Mouse (Mus musculus): ENCODE data around the gene Wdhd1.

Wdhd1 gene

DNA sequence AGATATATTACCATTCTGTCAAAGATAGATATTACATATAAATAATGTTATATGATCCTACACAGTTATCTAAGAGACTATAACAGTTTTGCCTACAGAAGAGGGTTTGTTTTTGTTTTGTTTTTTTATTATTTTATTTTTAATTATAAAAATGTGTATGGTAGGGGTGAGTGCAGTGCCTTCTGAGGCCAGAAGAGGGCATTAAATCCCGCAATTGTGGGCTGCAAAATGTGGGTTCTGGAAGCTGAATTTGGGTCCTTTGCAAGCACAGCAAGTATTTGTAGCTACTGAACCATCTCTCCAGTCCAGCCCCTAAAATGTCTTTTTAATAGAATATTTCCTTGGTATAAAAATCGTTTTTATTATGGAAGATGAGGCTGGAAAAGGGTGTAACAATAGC lies 2.4 kb upstream of the Wdhd1 start:
- DNase-seq = no peak

DNA sequence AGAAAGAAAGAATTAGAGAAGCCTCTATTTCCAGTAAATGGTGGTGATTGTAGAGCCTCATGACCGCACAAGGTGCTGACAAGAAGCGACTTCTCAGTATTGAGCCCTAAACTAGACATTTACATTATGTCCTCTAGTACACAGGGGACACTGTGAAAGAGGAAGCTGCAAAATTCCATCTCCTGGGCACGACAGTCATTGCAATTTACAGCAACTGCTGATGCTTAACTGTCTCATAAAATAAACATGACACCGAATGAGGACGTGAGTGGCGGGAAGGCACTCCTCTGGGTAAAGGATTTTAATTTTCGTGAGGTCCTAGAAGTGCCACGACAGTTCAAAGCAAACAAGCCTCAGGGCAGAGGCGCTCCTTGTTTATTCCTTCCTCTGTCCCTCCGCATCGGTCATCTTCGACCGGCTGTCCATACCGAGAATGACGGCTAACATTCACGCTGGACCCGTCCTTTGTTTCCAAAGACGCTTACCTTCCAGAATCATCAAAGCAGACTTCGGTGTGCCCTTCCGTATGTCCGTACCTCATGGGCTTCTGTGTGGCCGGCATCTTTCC lies 537 bp downstream of the Wdhd1 start:
- DNase-seq = no peak

DNA sequence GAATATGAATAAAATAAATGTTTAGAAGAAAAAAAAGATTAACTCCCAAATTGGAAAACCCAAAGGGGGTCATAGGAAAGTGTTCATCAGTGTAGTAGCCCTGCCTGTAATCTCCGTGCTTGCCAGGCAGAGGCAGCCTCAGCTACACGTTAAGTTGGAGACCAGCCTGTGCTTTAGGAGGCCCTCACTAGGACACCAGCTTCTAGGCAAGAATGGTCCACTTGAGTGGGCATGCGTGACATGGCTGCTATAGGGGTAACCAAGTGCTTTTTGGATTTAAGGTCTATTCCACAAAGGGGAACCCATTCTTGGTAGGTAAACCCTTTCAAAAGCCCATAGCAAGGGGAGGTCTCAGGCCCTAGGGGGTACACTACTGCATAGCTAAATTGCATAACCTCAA lies 1.2 kb downstream of the Wdhd1 start:
- DNase-seq = no peak

DNA sequence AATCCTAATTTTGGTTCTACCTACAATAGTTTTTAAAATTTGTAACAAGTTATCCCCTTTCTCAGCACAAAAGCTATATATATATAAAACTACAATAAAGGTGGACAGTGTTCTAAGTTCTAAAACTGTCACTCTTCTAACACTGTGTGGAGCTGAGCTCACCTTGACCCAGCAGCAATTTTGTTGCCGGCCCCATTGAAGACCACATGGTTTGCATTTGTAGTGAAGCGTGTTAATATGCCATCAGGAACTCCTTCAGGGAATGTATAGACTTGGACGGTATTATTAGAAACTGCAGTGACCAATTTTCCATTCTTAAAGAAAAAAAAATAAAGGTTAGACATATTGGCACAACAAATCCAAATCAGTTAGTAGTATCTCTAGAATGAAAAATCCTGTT lies 2.9 kb downstream of the Wdhd1 start:
- DNase-seq = no peak

DNA sequence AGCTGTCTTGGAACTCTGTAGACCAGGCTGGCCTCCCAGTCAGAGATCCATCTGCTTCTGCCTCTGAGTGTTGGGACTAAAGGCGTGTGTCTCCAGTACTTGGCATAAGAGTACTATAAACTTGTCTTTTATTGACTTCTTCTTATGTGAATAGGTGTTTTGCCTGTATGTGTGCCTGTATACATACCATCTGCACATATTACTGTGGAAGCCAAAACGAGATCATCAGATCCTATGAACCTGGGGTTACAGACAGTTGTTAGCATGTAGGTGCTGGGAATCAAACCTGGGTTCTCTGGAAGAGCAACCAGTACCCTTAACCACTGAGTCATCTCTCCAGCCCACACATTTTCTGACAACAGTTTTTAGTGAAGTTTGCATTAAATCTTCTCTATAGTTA lies 7.0 kb downstream of the Wdhd1 start:
- DNase-seq = no peak

GRCm38 (mm10) chr14:47269056-47269455 lies 7.6 kb downstream of the Wdhd1 start:
- no peak for DNase-seq

GRCm38 (mm10) chr14:47265829-47266228 lies 10.8 kb downstream of the Wdhd1 start:
- peak; percentile 34 for DNase-seq

DNA sequence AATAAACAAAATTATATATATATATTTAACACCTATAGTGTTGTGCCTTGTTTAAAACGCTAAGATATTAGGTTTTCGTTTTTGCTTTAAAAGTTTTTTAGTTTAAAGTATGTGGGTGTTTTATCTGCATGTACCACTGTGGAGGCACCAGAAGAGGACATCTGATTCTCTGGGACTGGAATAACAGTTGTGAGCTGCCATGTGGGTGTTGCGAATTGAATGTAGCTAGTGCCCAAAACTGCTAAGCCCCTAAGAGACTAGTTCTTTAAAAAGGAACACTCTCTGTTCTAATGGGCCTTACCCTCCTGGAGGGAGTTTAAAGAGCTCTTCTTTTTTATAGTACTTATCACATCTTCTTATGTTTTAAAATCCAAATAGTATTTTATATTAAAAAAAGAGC lies 11.8 kb downstream of the Wdhd1 start:
- peak; percentile 42 for DNase-seq

DNA sequence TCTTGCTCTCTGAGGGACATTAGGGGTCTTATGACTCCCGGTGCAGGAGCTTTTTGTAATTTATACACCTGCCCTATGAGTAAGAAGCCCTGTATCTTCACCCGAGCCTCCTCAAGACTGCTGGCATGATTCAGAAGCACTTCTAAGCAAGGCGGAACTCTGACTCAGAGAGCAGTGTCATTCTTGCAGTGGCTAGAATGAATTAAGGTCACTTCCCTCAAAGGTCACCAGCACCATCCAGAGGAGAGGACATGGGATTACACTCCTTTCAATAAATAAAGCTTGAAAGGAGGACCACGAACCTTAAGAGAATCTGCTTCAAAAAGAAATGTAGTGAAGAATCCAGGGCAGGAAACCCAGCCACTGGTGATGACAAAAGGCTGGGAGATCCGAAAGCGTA lies 26.8 kb downstream of the Wdhd1 start:
- no peak for DNase-seq

- no peak for DNase-seq
Observed at GRCm38 (mm10) chr14:47242753-47243152, 33.9 kb downstream of the Wdhd1 start.

DNA sequence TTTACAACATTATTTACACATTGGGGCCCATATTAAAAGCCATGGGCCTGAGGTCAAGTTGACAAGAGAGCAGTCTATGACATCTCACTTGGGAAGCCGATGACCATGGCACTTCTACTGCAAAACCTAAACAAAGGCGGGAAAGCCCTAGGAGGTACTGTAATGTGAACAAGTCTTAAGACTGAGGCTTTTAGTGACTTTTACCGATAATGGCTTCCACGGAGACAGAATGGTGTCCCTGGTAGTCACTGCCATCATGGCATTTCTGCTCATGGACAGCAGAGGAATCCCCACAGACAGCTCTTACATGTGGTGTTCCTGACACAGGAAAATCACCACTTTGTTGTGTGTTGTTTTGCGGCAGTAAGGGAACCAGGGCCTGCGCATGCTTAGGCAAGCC lies 35.6 kb downstream of the Wdhd1 start:
- DNase-seq = no peak

- DNase-seq = no peak
Observed at GRCm38 (mm10) chr14:47240600-47240999, 36.1 kb downstream of the Wdhd1 start.

- no peak for DNase-seq
Observed at GRCm38 (mm10) chr14:47237286-47237685, 39.4 kb downstream of the Wdhd1 start.

DNA sequence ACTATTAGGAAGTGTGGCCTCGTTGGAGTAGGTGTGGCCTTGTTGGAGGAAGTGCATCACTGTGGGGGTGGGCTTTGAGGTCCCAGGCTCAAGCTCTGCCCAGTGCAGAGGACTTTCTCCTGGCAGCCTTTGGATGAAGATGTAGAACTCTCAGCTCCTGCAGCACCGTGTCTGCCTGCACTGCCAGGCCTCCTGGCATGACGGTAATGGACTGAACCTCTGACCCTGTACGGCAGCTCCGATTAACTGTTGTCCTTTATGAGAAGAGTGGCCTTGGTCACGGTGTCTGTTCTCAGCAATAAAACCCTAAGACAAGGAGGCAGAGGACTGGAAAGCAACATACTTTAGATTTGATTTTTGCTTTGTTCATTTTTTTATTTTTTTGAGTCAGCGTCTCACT lies 40.2 kb downstream of the Wdhd1 start:
- no peak for DNase-seq

DNA sequence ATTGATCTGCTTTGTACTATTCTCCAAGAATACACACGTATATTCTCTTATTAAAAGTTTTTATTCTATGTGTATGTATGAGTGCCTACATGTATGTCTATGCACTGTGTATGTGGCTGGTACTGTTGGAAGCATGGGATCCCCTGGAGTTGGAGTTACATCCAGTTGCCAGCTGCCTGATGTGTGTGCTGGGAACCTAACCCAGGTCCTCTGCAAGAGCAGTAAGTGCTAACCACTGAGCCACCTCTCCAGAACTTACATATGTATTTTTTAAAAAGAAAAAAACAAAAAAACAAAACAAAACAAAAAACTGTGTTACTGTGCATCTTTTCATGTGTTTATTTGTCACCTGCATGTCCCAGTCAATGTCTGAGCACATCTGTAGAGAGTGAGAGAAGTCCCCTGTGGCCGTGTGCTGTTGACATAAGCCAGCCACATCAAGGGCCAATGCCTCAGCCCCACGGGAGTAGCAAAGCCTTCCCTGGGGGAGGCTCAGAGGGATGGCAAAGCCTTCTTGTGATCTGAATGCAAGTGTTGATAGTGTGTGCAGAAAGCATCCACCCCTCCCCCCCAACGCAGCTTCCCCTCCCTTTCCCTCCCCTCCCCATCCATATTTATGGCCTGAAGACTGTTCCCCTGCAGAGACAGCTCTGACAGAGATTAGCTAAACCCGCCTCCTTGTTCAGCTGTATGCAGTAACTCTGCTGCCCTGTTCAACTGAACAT lies 42.0 kb downstream of the Wdhd1 start:
- no peak for DNase-seq

- no peak for DNase-seq
Observed at GRCm38 (mm10) chr14:47234032-47234431, 42.6 kb downstream of the Wdhd1 start.

DNA sequence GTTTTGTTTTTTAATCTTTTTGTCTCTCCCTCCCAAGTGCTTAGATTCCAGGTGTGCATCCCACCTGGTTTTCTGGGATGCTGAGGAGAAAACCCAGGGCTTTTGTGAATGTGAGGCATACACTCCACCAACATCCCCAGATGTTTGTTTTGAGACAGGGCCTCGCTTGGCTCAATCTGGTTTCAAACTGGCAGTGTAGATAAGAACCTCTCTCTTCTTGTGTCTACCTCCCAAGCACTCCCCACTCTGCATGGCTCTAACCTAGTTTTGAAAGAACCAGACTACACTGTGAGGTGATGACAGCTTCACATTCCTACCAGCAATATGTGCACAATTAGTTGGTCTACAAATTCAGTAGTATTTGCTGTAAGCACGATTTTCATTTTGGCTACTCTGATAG lies 43.1 kb downstream of the Wdhd1 start:
- no peak for DNase-seq

GRCm38 (mm10) chr14:47229796-47230376 lies 46.8 kb downstream of the Wdhd1 start:
- DNase-seq = no peak

- DNase-seq = no peak
Observed at GRCm38 (mm10) chr14:47225931-47226330, 50.7 kb downstream of the Wdhd1 start.

DNA sequence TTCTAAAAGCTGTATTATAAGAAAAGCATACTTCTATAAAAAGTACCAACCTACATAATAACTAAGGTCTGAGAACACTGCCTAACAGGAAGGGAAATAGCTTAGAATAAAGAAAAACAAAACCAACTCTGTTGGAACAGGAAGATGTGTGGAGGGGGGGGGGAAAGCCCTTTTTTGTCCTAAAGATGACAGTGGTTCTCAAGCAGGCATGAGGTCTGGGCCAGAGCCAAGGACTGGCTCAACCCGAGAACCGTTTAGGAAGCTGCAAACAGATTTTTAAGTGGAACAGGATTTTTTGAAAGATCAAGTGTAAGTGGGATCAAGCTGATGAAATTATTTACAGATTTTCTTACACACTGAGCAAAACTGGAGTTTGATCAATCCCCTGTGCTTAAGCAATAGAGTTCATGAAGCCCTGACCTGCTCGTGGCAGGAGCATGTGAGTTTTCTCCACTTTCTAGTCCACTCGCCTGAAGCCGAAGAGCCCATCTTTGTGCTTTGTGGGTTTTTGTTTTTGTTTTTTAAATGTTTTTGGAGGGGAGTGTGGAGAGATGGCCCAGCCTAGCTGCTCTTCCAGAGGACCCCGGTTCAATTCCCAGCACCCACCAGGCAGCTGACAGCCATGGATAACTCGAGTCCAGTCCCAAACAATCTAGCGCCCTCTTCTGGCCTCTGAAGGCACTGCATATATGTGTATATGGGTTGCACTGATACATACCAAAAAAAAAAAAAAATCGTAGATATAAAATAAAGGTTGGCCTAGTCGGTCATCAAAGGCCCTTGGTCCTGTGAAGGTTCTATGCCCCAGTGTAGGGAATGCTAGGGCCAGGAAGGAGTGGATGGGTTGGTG lies 52.0 kb downstream of the Wdhd1 start:
- DNase-seq = no peak

DNA sequence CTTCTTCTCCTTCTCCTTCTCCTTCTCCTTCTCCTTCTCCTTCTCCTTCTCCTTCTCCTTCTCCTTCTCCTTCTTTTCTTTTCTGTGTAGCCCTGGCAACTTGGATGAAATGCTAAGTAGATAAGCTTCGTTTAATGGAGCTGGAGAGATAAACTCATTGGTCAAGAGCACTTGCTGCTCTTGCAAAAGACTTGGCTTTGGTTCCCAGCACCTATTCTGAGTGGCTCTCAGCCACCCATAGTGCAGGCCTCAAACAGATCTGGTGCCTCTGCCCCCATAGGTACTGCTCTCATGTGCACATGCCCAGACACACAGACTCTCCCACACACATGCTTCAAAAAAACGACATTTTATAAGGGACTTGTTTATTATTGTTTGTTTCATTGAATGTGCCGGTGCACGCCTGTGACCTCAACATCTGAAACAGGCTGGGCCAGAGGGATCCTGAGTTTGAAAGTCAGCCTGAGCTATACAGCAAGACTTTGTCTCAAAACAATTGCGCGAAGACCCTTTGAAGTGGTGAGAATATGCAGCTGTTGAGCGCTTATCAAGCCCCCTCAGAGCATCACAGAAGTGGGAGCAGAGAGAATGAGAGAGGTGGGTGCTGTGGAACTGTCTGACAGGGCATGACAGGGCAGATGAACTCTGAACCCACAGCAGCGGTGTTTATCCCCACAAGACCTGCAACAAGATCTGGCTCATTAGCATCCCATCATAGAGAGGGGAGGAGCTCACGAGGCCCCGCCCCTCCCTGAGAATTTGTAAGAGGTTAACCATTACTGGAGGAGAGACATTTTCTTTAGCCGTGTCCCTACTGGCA lies 53.8 kb downstream of the Wdhd1 start:
- no peak for DNase-seq

- no peak for DNase-seq
Observed at GRCm38 (mm10) chr14:47221567-47221966, 55.1 kb downstream of the Wdhd1 start.
